Comparison of ENCODE assay signal across 25 mouse cellular contexts in the genomic region with DNA sequence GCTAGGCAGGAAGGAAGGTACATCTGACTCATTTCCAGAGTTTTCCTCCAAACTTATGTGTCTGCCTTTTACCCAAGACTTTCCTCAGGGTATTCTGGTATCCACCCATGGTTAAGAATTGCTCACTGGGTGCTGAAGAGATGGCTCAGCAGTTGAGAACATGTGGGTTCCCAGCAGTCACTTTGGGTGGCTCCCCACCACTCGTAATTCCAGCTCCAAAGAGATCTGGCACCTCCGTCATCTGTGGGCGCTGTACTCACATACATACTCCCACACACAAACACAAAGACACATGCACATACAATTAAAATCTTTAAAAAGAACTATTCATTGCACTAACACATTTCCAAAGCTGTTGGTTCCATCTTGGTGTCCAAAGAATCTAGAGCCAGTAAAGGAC. TPM values are rescaled to one million over a fixed set of nuclear protein-coding genes. Genes with fewer than 3 reads are reported as not detected.
DNase-seq lines count a peak whose midpoint lies in the region; ATAC-seq lines count a peak whose summit lies in the region.
"Had no signal": no experiment of that assay in that cellular context is flagged by ENCODE, and none has a peak within 500 bp of the region (broad histone marks: within the 10 kb centered on the region; RNA-seq: fewer than 3 reads in every experiment).

No protein-coding gene starts in this region.

- ATAC-seq in frontal cortex, adult (ENCODE audit: low TSS enrichment), result peak; percentile 97
- ATAC-seq: forebrain, embryonic 15.5 days; intestine, embryonic 16.5 days; liver, embryonic 12.5 days; liver, postnatal 0 days; lung, postnatal 0 days; Patski had no signal

- DNase-seq in frontal cortex, postnatal 25 days (ENCODE audit: low spot score in 2 of 2), result no peak
- DNase-seq in layer of hippocampus, adult 8-10 months (ENCODE audit: low spot score in 2 of 2), result peak; percentile 25 to 32
- no peak for DNase-seq in layer of hippocampus, postnatal 10 days (ENCODE audit: low spot score in 2 of 2)
- DNase-seq in right cerebral cortex, adult 2 months (ENCODE audit: low spot score in 2 of 2), result peak; percentile 42 to 53
- DNase-seq in right cerebral cortex, postnatal 14 days, result no peak
- peak; percentile 36 to 56 for DNase-seq in right cerebral cortex, postnatal 36 days (ENCODE audit: low spot score in 2 of 2)
- DNase-seq in gastrocnemius, postnatal 4 days (ENCODE audit: low spot score in 2 of 2), result no peak
- DNase-seq: adrenal gland, postnatal 14 days; cerebellum, adult 11-12 months; cerebellum, postnatal 10 days; gastrocnemius, adult 2 months; gastrocnemius, postnatal 36 days; heart, adult 2 months; heart, postnatal 4 days; kidney, adult 8-10 months; liver, postnatal 0 days; lung, postnatal 4 days; thymus, adult 18-20 months; thymus, postnatal 25 days had no signal

RNA-seq across cellular contexts. Expression of a gene that starts 28.5 kb away (rescaled TPM):
- 10 to 100 TPM; 11.8 to 14.8 (median 14.0) TPM for total RNA-seq in layer of hippocampus, adult 8-10 months (2022)
- total RNA-seq in layer of hippocampus, postnatal 10 days (2021), result 10 to 100 TPM; 13.1 to 13.9 TPM
- 1 to 10 TPM; 6.3 to 8.8 TPM for total RNA-seq in gastrocnemius, postnatal 4 days (2021)

Comparison
In these comparisons a context has a peak if more than half of its experiments do, and no peak if none do; other contexts are left out.
1. DNase-seq: peak in layer of hippocampus, adult 8-10 months (2 of 2), right cerebral cortex, adult 2 months (2 of 2) and right cerebral cortex, postnatal 36 days (2 of 2); none in frontal cortex, postnatal 25 days (0 of 2), layer of hippocampus, postnatal 10 days (0 of 2), right cerebral cortex, postnatal 14 days (single experiment) and gastrocnemius, postnatal 4 days (0 of 2).